Mouse (Mus musculus) heart, postnatal 4 days (tissue): Measurements from ENCODE around the gene Lamb3. TPM values are rescaled to one million over a fixed set of nuclear protein-coding genes. Genes with fewer than 3 reads are reported as not detected.

Source experiments
- DNase-seq: peaks from one replicate; pipeline ENCODE4 v3.0.0; 2021
- total RNA-seq, 2 experiments: library from RNA; stranded (reverse); gene quantifications; 2 replicates each; pipeline ENCODE4 v1.2.3; 2021

Gene Lamb3
- total RNA-seq, 2 experiments from 2014 or later = 8.3 to 9.7 TPM

DNA sequence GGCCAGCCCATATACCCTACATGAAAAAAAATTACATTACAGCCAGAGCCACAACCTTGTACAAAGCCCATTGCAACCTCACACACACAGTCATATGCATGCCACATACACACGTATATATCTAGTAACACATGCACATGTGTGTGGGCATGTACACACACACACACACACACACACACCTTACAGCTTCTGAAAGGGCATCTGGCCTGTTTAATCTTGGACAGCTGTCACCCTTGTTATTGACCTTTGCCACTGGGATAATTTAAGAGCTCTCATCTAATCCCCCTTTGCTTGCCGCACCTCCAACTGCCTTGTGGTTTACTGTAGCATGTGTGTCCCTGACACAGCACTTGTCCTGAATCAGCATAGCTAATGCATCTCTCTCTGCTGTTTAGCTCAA is 3.7 kb upstream of the Lamb3 start:
- DNase-seq = no peak

DNA sequence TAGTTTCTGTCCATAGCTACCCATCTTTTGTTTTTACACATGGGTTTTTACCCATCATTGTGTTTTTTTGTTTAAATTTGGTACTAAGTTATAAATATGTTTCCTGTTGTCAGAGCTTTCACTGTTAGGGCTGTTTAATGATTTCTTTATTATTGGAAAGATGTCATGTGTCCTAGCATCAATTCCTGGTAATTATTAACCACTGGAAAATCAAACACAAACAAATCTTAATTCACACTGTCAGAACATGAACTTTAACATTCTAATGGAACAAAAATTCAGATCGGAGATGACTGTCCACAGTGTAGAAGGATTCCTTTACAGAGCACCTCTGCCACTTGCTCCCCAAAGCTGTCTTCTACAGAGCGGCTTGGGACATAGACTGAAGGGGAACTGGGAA is 2.1 kb upstream of the Lamb3 start:
- no peak for DNase-seq

DNA sequence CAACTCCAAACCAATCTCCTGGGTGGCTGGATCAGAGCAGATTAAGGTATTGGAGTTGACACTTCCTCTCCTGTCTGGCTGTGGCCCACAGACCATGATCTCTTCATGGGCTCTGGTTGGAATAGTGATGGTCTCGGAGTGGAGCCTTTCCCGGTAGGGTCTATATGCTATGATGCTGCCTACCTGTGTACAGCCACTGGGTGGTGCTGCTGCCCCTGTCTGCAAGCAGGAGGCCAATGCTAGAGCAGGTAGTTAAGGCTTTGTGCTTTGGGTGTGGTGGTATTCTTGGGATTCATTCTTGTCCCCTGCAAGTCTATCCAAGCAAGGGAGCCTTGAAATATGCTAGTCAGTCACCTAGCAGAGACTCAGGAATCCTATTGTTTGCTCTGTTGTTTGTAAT is 679 bp downstream of the Lamb3 start:
- DNase-seq = peak; percentile 70

DNA sequence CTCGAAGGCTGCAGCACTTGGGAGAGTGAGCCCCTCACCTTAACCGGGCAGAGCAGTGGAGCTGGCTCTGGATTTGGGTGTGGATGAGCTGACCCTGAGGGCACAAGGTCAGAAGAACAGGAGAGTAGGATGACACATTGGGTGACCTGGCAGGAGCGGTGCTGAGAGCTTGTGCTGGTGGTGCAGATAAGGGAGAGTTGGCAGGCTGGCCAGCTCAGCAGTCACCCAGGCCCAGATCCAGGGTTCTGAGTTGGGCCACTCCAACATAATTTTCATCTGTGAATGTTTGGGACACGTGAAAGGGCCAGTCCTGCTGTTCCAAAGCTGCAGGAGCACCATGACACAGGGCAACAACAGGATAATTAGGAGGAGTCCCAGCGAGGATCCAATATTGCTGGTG is 3.9 kb downstream of the Lamb3 start:
- peak; percentile 20 for DNase-seq

DNA sequence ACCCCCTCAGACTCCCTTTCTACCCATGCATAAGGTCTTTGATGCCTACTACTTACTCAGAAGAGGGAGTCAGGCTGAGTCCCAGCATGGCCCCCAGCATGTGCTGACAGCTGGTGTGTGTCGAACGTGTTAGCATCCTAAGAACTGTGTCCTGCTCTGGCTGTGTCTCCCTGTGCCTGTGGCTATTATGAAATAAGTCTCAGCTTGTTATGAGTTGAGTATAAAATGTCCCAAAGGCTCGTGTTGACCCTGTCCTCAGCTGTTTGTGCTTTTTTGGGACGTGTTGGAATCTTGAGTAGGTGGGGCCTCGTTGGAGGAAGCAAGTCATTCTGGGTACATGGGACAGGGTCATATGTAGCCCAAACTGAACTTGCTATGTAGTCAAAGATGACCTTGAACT is 6.6 kb downstream of the Lamb3 start:
- no peak for DNase-seq

DNA sequence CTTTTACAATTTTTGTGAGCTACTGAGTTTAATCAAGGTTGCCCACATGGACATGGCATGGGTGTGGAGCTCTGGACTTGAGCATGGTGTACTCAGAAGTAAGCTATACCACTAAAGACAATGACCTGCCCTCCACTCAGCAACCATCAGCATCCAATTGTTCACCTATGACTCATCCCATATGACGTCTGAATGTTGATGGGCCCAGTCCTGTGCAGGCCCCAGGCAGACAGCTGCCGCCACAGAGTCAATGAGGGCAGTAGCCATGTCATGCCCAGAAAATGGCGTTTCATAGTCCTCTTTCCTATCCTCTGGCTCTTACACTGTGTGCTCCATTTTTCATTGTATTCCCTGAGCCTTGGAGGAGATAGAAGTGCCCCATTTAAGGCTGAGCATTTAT is 8.5 kb downstream of the Lamb3 start:
- DNase-seq = no peak

DNA sequence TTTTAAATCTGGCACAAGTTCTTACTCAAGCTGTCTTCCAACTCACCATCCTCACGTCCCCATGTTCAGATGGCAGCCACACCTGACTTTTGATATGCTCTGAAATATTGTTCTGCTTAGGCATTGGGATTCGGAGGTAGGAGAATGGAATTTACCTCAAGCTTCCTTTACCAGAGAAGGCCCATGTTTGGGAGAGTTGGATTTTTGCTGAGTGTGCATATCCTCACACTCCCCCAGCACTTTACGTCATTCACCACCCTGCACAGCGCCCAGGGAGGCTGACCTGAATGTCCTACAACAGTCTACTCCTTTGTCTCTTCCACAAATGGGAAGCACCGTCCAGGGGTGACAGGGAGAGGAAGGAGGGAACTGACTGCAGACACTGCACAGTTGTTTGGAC is 12.9 kb downstream of the Lamb3 start:
- no peak for DNase-seq

DNA sequence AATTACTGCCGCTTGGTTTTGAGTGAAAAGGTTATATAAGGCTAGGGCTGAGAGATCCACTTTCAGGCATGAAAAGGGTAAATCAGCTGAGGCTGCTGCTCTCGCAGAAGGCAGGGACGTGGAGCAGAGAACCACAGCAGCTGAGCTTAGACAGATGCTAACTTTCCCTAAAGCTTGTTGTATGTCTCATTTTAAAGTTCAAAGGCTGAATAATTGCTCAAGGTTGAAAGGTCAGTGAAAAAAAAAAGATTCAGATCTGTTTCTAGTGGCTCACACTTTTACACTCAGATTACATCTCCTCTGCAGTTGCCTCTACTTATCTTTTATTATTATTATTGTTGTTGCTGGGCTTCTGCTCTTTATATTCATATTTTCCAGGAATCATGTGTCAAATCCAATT is 18.0 kb downstream of the Lamb3 start:
- no peak for DNase-seq

DNA sequence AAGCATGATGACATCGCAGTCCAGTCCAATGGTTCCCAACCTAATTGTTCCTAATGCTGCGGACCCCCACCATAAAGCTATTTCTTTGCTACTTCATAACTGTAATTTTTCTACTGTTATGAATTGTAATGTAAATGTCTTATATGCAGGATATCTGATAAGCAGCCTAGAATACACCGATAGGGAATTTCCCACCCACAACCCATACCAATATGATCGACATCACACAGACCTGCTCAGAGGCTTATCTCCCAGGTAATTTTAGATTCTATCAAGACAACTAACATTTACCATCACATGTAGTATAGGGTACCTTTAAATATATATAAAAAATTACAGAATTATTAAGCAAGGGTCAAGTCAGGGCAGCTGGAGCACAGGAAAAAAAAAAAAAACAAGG is 18.6 kb downstream of the Lamb3 start:
- no peak for DNase-seq

DNA sequence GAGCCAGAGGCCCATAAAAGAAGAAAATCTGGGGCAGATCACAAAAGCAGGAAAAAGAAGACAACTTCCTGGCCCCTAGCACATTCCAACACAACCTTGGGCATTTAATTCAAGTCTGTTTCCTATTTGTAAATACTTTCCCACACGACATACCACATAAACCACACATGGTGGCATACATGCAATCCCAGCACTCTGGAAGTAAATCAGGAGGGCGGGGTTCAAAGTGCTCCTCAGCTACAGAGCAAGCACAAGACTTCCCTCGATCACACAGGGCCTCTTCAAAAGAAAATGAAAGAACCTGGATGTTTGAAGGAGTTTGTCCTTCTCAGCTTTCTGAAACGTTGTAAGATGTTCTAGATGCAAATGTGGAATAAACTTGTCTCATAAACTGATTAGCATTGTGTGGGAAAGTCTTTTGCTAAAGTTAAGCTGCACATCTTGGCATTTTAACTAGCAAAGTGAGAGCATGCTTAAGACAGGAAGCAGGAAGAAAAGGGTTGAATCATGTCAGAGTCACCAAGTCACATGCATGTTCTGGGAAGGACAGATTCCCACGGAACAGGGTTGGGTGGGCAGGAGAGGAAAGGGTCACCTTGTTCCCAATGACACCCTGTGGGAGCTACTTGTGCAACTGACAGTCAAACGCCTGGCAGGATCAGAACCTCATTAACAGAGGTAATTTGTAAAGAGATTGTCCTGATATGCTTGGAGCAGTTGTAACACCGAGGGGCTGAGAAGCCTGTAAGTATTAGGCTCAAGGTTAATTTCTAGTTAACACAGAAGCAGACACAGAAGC is 19.4 kb downstream of the Lamb3 start:
- no peak for DNase-seq

DNA sequence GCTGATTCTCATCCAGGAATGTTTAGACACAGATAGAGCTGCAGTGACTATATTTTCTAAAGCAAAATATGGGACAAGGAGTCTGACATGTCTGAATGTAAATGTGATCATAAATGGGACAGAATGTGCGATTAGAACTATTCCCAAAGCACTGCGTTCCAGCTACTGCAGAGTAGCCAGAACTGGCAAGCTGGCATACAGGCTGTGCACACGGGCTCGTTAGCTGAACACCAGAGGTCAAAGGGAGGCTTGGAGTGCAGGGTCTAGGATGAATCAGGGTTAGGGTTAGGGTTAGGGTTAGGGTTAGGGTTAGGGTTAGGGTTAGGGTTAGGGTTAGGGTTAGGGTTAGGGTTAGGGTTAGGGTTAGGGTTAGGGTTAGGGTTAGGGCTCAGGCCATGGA is 20.0 kb downstream of the Lamb3 start:
- DNase-seq = no peak

DNA sequence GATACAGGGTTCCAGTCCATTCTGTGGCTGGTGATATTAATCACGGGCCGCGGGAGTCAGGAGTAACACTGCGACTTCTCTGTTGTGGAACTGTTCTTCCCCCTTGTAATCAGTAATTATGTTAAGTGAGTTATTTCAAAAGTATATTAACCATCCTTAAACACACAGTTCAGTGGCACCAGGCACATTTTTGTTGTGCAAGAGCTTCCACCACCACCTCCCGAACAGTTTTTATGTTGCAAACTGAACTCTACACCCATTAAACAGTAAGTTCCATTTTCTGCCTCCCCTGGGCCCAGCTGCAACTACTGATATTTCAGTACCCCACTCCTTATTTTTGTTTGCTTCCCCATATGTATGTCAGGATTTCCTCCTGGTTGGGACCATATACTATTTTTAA is 22.1 kb downstream of the Lamb3 start:
- no peak for DNase-seq

DNA sequence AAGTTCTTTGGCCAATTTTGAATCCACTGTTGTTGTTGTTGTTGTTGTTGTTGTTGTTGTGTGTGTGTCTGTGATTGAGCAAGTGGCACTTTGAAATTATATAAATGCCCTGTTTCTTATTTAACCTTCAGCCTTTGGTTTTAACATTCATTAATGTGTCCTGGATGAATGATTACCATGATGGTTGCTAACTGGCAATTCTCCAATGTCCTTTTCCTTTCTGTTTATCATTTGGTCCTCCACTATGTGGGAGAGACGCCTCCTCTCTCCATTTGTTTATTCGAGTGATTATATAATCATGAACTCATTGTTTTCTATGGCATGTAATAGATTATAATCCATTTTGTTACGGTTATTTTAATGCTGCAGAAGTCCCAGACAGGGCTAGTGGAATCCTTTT is 23.0 kb downstream of the Lamb3 start:
- DNase-seq = no peak

DNA sequence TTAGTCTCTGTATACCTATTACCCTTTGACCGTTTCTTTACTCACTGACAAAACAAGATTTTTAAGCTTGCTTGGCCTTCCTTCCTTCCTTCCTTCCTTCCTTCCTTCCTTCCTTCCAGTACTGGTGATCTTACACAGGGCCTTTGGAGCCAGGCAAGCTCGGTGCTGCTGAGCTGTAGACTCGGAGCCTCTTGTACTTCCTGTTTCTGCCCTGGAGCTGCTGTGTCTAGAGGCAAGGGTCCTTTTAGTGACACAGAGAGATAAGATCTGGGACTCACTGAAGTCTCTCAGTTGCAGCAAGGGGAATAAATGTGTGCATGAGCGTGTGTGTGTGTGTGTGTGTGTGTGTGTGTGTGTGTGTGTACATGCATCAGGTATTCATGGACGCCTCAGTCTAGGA is 23.4 kb downstream of the Lamb3 start:
- DNase-seq = no peak

DNA sequence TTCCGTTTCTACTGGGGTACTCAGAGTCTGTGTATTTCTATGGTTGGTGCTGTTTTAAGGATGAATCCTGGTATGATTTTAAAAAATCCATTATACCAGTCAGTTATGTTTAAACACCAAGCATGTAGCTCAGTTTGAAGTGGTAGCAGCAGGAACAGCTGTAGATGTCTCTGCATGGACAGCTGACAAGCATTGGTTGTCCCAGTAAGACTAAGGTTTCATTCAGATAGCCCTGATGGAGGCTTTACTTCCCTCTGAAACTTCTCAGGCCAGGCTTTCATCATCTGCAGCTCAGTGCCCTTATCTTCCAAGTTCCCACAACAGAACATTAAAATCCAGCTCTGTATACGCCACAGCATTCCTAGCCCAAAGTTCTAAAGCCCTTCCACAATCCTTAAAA is 25.2 kb downstream of the Lamb3 start:
- DNase-seq = no peak

DNA sequence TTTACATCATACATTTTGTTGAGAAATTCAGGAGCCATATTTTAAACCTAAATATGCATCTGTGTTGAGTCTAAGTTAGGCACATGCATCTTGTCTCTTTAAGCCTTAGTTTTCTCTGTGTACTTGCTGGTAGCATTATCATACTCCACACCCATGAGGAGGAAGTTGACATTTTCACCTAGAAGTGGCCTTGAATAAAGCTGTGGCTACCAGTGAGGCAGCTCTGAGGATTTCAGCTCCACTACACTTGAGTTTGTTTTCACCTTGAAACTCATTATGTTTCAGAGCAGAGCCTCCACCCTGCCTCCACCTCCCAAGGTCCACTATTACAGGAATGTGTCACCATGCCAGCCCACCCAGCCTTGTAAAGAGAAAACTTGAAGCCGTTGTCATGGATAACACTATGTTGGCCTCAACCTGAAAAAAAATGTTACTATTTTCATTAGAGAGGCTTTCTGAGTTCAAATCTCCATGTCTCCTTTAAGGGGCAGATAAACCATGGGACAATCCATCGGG is 26.7 kb downstream of the Lamb3 start:
- no peak for DNase-seq

DNA sequence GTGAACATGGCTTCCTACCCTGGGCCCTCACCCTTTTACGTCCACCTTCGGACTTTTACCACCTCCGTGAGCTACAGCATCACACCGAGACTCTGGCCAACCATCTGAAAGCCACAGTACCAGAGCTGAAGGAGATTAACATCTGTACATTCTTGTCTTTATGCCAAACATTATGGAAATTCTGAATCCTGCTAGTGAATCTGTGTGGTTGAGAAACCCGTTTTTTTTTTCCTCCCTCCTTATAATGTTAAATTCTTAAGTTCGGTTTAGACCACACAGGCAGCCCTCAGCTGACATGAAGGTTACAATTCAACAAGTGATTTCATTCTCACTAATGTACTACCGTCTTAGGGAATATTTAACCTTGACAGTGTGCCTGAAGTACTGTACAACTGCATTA is 27.4 kb downstream of the Lamb3 start:
- DNase-seq = no peak

DNA sequence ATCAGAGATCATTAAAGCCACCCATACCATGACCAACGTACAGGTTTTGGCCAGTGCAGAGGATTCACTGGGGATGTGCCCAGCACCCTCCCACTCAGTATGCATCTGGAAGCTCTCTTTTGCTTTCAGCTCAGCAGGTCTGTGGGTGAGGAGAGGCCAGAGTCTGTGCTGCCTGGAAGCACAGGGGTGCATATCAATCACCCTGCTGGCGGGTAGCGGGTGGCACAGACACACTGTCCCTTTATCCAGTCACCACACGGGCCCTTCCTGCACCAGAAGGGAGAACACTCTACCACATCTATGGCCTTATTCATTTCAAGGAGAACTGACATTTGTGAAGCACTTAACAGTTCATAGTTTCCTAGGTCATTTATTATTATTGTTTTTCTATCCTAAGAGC is 30.9 kb downstream of the Lamb3 start:
- no peak for DNase-seq

DNA sequence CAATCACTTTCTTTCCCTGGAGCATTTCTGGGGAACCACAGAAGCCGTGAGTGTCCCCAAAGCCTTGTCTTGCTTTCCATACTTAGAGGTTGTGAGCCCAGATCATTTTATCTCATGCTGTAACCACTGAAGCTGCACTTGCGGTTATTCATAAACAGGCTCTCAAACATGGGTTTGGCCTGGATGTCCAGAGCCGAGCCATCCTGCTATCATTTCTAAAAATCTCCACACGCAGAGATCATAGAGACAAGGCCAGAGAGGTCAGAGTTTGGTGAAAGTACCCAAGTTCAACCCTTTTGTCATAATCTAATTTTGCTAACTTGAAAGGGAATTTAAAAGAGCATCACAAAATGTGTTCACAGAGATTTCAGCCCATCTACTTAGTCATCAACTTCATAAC is 33.9 kb downstream of the Lamb3 start:
- no peak for DNase-seq

DNA sequence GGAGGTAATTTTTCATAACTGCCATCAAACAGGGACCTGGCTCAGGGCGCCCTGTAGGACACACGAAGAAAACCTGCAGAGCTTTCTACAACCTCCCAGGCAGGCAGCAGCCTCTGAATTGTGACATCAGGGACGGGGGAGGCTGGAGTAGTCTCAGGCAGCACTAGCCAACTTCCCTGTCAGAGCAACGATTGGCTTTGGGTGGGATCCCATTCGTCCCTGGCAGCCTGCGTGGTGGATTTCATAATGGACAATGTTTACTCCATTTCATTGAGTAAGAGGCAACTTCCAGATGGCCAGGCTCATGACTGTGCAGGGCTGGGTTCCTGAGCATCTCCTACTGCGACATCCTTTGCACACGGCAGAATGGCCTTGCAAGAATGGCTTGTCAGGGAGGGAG is 34.7 kb downstream of the Lamb3 start:
- peak; percentile 73 for DNase-seq

DNA sequence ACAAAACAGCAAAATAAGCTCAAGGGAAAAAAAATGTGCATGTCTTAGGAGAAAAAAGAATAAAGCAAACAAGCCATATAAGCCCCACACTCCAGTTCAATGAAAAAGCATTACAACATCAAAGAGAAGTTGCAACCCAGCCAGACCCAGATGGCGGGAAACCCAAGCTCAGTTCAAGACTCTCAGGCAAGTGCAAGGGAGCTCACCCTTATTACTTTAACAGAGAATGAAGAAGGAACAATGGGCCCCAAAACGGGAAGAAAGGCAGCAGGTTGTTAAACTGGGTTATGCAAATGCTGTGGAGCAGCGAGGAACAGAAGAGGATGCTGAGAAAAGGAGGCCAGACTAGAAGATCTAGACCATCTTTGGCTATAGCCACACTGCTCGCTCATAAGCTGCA is 35.4 kb downstream of the Lamb3 start:
- DNase-seq = no peak

DNA sequence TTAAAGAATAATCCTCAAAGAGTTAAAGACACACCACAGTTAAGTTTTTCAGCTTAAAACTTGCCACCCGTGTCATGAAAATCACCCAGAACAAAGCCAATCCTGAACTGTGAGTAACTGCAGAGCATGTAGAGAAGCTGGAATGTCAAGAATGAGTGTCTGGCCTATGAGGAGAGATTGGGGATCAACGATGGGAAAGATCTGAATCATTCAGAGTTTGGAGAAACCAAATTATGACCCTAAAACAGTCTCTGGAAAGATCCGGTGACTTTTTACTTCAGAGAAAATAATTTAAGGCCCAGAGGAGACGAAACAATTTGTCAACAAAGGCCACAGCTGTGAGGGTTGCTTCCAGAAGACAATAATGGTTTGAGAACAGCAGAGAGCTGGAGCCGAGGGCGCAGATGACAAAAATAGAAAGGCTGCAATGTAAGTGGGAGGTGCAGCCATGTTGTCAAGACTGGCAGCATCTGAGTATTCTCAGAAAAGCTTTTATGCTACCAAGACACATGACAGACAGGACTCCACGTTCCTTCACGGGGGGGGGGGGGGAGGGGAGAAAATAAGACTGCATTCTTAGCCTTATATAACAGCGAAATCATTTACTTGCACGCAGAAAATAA is 36.2 kb downstream of the Lamb3 start:
- peak; percentile 26 for DNase-seq

DNA sequence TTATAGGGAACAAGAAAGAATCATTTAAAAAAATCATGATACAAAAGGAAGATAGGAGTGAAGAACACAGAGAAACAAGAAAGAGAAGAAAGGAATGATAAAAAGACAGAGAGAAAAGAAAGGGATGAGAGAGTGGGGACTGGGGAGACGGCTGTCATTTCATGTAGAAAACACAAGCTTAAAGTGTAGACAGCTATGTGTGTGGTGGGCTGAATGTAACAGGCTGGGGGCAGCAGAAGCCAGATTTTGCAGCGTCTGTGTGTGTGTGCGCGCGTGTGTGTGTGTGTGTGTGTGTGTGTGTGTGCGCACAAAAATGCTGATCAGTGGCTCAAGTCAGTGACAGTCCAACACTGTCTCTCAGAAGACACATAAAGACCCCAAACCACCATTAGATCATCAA is 36.7 kb downstream of the Lamb3 start:
- no peak for DNase-seq

DNA sequence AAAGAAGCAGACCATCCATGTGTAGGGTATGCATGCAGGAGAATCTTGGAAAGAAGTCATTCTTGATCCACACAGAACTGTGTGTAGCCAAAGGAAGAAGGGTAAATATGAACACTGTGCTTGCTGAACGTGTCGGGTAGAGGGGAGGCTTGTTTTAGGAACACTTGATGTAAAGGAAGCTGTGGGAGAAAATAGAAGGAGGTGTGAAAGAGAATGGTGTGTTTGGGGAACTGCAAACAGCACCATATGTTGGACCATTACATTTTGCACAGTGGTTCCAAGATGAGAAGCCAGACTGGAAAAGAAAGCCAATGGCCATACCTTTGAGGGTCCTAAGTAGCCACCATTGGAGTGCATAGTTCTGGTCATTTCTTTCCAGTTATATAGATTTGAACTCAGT is 42.5 kb downstream of the Lamb3 start:
- no peak for DNase-seq
